Mouse (Mus musculus) lung, postnatal 0 days (tissue): Measurements from ENCODE around the gene Cdk18. TPM values are rescaled to one million over a fixed set of nuclear protein-coding genes. Genes with fewer than 3 reads are reported as not detected.

Experiments
- ATAC-seq: fragments of 200-750 bp; cut with Nextera tagmentation; 2 replicates; pipeline ENCODE4 v1.8.0; 2017; ENCODE audit warnings: moderate library complexity
- DNase-seq: peaks from one replicate; pipeline ENCODE4 v3.0.0-alpha.2; 2016; ENCODE audit warnings: low spot score
- H3K27ac ChIP-seq: fragments of 300-500 bp; sonication (generic); 2 replicates; pipeline ENCODE4 v1.5.1; 2014; ENCODE audit warnings: antibody characterized with exemption, mild to moderate bottlenecking, low read length, mixed read lengths
- H3K27me3 ChIP-seq: fragments of 300-500 bp; sonication (generic); replicated peaks from 2 replicates; pipeline ENCODE4 v1.6.1; 2014; ENCODE audit warnings: low read length, mixed read lengths; ENCODE audit not compliant: insufficient read depth
- H3K36me3 ChIP-seq: fragments of 300-500 bp; sonication (generic); 2 replicates; pipeline ENCODE4 v1.6.1; 2014; ENCODE audit warnings: low read length, mixed read lengths; ENCODE audit not compliant: insufficient read depth
- H3K4me1 ChIP-seq: fragments of 300-500 bp; sonication (generic); 2 replicates; pipeline ENCODE4 v1.6.1; 2014; ENCODE audit warnings: antibody characterized with exemption, low read depth, low read length, mixed read lengths; ENCODE audit not compliant: insufficient read depth
- H3K4me2 ChIP-seq: fragments of 300-500 bp; sonication (generic); replicated peaks from 2 replicates; pipeline ENCODE4 v1.6.1; 2014; ENCODE audit warnings: low read depth, mild to moderate bottlenecking, low read length, moderate library complexity, mixed read lengths
- H3K4me3 ChIP-seq: fragments of 300-500 bp; sonication (generic); 2 replicates; pipeline ENCODE4 v1.5.1; 2014; ENCODE audit warnings: low read depth, low read length
- H3K9ac ChIP-seq: fragments of 300-500 bp; sonication (generic); replicated peaks from 2 replicates; pipeline ENCODE4 v1.6.1; 2014; ENCODE audit warnings: low read depth, mild to moderate bottlenecking
- H3K9me3 ChIP-seq: fragments of 300-500 bp; sonication (generic); 2 replicates; pipeline ENCODE4 v1.6.1; 2016; ENCODE audit warnings: low read length, mixed read lengths
- CTCF ChIP-seq: IDR thresholded peaks from 2 replicates; pipeline ENCODE4 v1.5.1; 2016; ENCODE audit warnings: antibody characterized with exemption, mild to moderate bottlenecking
- EP300 ChIP-seq: IDR thresholded peaks from 2 replicates; pipeline ENCODE4 v1.6.1; 2016; ENCODE audit warnings: antibody characterized with exemption, mild to moderate bottlenecking, control low read depth
- WGBS: fragments of 180-500 bp; shearing (Covaris S2); extraction: QIAGEN DNeasy Blood & Tissue Kit; methylation state at CpG from one replicate; pipeline ENCODE4 v1.1.7; 2014; 5-methylcytosine and 5-hydroxymethylcytosine counted together
- polyA plus RNA-seq: library from polyadenylated mRNA; unstranded; fragments of >200 nt; fragmentation: Nextera tagmentation; extraction: Ambion mirVana; gene quantifications from 2 replicates; pipeline ENCODE4 v1.2.1, GENCODE M21; 2015

Gene Cdk18
- polyA plus RNA-seq, 1 experiment from 2014 or later, result 6.5 TPM

- DNase-seq (peak; percentile 38), ATAC-seq (no peak)
- Histone ChIP-seq H3K27me3 (no peaks in the 10 kb centered on the region), H3K4me2 (no peak overlapping the region), H3K9ac (no peak overlapping the region), H3K4me1 (no peaks in the 10 kb centered on the region), H3K4me3 (no peak overlapping the region), H3K27ac (peak overlapping the region; percentile 60; the same call in 1 of the 2 replicates), H3K36me3 (no peaks in the 10 kb centered on the region), H3K9me3 (no peaks in the 10 kb centered on the region)
- WGBS, result 49% methylated on average over 2 of the region's 2 CpGs
- no peak for TF ChIP-seq EP300
- no peak for TF ChIP-seq CTCF
Measured at GRCm38 (mm10) chr1:132151908-132152307, 12.4 kb upstream of the Cdk18 start.

- TF ChIP-seq EP300 (no peak), CTCF (no peak)
- Histone ChIP-seq H3K4me2 (no peak overlapping the region), H3K36me3 (no peaks in the 10 kb centered on the region), H3K4me1 (no peaks in the 10 kb centered on the region), H3K27ac (peak overlapping the region; percentile 60), H3K9ac (no peak overlapping the region), H3K4me3 (no peak overlapping the region), H3K27me3 (no peaks in the 10 kb centered on the region), H3K9me3 (no peaks in the 10 kb centered on the region)
- ATAC-seq (peak; percentile 75), DNase-seq (peak; percentile 64)
- WGBS, result 53% methylated on average over 15 of the region's 15 CpGs
Measured at GRCm38 (mm10) chr1:132150817-132151601, 11.5 kb upstream of the Cdk18 start.

- H3K27me3 ChIP-seq, result no peaks in the 10 kb centered on the region
- H3K4me1 ChIP-seq, result no peaks in the 10 kb centered on the region
- no peak for TF ChIP-seq EP300
- TF ChIP-seq CTCF, result no peak
- no peak overlapping the region for H3K4me2 ChIP-seq
- H3K4me3 ChIP-seq, result no peak overlapping the region
- no peak for DNase-seq
- H3K27ac ChIP-seq, result peak overlapping the region; percentile 60
- no peaks in the 10 kb centered on the region for H3K36me3 ChIP-seq
- no peaks in the 10 kb centered on the region for H3K9me3 ChIP-seq
- no peak overlapping the region for H3K9ac ChIP-seq
- WGBS, result 43% methylated on average over 1 of the region's 1 CpGs
- peak; percentile 25 for ATAC-seq
Measured at GRCm38 (mm10) chr1:132150171-132150570, 10.7 kb upstream of the Cdk18 start.

- 68% methylated on average over 2 of the region's 2 CpGs for WGBS
- Histone ChIP-seq H3K36me3 (no peaks in the 10 kb centered on the region), H3K9ac (no peak overlapping the region), H3K4me2 (no peak overlapping the region), H3K4me3 (no peak overlapping the region), H3K9me3 (no peaks in the 10 kb centered on the region), H3K4me1 (no peaks in the 10 kb centered on the region), H3K27ac (no peak overlapping the region), H3K27me3 (no peaks in the 10 kb centered on the region)
- DNase-seq (no peak), ATAC-seq (no peak)
- TF ChIP-seq EP300 (no peak), CTCF (no peak)
Measured at GRCm38 (mm10) chr1:132149410-132149809, 9.9 kb upstream of the Cdk18 start.

GRCm38 (mm10) chr1:132145973-132146685 lies 6.6 kb upstream of the Cdk18 start:
- DNase-seq, result peak; percentile 59

GRCm38 (mm10) chr1:132144837-132145236 lies 5.4 kb upstream of the Cdk18 start:
- DNase-seq, result no peak
- 75% methylated on average over 3 of the region's 3 CpGs for WGBS

More at GRCm38 (mm10) chr1:132145973-132146685, 6.6 kb upstream of the Cdk18 start:
- H3K27me3 ChIP-seq, result no peaks in the 10 kb centered on the region
- no peaks in the 10 kb centered on the region for H3K36me3 ChIP-seq
- H3K9me3 ChIP-seq, result no peaks in the 10 kb centered on the region
- peak; percentile 34 for ATAC-seq
- H3K4me1 ChIP-seq, result no peaks in the 10 kb centered on the region
- no peak overlapping the region for H3K27ac ChIP-seq
- H3K9ac ChIP-seq, result no peak overlapping the region
- 70% methylated on average over 8 of the region's 8 CpGs for WGBS
- TF ChIP-seq CTCF, result no peak
- no peak for TF ChIP-seq EP300
- H3K4me3 ChIP-seq, result no peak overlapping the region
- no peak overlapping the region for H3K4me2 ChIP-seq

More at GRCm38 (mm10) chr1:132144837-132145236, 5.4 kb upstream of the Cdk18 start:
- no peak overlapping the region for H3K4me3 ChIP-seq
- H3K4me2 ChIP-seq, result no peak overlapping the region
- no peaks in the 10 kb centered on the region for H3K36me3 ChIP-seq
- ATAC-seq, result no peak
- H3K27me3 ChIP-seq, result no peaks in the 10 kb centered on the region
- no peak overlapping the region for H3K27ac ChIP-seq
- H3K9ac ChIP-seq, result no peak overlapping the region
- peaks cover 4% of the 10 kb centered on the region; the same call in 1 of the 2 replicates for H3K4me1 ChIP-seq
- H3K9me3 ChIP-seq, result no peaks in the 10 kb centered on the region
- TF ChIP-seq CTCF (no peak), EP300 (no peak)
